Mouse (Mus musculus): ENCODE results near the gene Abi3.
A peak's percentile ranks its signal among the peaks of the same experiment; 100 is the strongest.

Abi3 gene

DNA sequence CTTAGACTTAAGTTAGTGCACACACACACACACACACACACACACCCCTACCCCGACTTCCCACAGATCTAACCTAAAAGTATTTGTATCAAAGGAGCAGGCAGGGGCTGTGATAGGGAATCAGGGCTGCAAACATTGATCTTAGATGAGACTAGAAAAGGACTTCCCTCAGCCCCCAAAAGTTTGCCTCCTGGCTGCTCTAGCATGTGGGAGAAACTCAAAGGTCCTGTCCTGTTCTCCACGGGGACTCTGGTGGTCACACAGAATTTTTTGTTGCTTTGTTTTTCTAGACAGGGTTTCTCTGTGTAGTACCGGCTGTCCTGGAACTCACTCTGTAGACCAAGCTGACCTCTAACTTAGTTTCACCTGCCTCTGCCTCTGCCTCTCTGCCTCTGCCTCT is 16.7 kb downstream of the Abi3 start:
- DNase-seq (ENCODE audit: low spot score): no peak

GRCm38 (mm10) chr11:95824877-95825243 is 17.4 kb downstream of the Abi3 start:
- no peak for DNase-seq (ENCODE audit: low spot score)

DNA sequence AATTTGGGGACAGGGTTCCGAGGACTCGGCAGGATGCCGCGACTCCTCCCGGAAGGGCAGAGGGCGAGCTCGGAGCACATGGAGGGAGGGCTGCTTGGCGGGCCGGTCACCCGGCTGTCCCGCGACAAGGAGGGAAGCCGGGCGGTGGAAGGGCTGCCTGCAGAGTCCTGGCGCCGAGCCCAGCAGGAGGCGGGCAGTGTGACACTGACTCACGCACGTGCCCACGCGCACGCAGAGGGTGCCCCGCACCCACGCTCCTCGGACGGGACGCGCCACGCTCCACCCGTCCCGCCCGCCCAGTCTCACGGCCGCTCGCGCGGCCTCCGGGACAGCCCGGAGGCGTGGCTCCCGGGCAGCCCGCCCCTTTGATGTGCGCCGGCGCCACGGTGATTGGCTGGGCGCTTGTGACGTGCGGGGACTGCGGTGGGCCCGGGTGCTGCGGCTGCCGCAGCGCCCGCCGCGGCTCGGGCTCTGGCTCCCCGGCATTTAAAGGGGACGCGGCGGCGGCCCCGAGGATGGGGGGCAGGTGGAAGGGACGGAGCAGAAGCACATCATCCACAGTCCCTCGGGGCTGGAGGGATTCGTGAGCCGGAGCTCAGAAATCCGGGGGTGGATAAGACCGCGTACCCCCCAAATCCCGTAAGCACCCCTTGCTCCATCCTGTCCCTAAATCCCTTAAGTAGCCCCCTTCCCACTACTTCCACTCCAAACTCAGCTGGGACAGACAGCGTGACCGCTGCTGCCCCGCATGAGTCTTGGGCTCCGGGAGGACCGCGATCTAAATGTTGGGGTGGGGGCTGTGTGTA is 18.0 kb downstream of the Abi3 start, which contains the start of gene Phospho1:
Gene Phospho1, plus strand, starts transcription at position 429 of the 806 bp plus-strand sequence.
- peak; percentile 86 for DNase-seq (ENCODE audit: low spot score)

DNA sequence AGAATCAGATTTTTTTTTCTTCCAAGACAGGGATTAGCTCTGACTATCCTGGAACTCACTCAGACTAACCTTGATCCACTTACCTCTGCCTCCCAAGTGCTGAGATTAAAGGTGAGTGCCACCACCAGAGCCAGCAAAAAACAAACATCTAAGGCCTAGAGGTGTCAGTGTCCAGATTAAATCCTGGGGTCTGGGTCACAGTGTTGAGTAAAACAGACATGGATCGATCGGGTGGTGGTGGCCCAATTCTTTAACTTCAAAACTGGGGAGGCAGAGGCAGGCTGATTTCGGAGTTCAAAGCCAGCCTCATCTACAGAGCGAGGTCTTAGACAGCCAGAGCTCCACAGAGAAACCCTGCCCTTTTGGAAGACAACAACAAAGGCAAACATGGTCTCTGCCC is 19.8 kb downstream of the Abi3 start:
- no peak for DNase-seq (ENCODE audit: low spot score)

DNA sequence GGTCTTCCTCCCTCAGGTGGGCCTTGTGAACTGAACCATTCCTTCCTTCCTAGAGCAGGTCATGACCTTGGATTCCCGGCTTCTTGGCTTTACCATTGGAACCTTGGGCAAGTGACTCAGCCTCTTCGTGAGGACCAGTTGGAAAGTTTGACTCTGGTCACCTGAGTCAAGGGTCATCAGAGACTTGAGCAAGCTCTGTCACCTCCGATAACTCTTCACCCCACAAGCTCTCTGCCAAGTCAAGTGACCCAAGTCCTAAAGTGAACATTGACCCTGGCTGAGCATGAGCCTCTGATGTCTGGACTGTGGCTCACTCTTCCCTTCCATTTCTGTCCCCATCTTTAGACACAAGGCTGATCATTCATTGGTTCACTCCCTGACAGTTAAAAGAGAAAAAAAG is 20.8 kb downstream of the Abi3 start:
- no peak for DNase-seq (ENCODE audit: low spot score)

DNA sequence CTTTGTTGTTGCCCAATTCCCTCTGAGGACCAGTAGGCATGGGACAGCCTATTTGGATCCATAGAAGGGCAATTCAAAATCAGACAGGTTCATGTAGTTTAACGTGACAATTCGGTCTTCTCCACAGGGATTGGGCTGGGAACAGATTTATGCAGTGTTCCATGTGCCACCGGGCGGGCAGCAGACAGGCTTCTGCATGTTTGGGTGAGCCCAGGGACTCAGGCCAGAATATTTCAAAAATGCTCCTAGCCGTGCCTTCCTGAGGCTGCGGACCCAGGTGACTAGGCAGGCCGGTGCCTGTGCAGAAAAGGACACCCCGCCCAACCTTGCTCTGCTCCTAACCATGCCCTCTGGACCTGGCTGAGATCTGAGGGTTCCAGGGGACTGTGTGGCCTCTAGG is 23.1 kb downstream of the Abi3 start:
- no peak for DNase-seq (ENCODE audit: low spot score)

DNA sequence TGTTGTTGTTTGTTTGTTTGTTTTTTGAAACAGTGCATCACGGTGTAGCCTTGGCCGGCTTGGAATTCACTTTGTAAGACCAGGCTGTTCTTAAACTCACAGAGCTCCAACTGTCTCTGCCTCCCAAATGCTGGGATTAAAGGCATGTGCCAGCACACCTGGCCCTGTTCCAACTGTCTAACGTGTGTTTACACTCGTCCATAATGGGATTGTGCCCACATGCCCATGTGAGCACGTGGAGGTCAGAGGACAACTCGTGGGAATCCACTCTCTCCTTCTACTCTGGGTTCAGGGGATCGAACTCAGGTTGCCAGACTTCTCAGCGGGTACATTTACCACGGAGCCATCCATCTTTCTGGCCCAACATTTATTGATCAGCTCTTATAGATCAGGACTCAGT is 26.9 kb downstream of the Abi3 start:
- no peak for DNase-seq (ENCODE audit: low spot score)

DNA sequence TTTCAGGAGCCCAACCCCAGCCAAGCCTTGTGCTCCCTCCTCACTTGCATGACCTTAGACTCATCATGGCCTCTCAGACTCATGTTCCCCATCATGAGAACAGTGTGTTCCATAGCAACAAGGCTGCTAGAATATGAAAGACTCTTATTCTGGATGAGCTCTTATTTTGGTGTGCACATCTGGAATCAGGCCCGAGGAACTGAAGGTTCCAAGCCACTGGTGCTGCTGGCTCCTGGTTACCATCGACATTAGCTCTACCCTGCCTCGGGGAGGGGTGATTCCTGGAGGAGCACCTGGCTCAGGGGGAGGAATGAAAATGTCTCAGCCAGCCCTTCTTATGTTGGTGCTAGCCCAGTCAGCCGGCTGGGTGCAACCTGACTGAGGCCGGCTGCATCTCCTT is 27.4 kb downstream of the Abi3 start:
- DNase-seq (ENCODE audit: low spot score): no peak

GRCm38 (mm10) chr11:95814101-95814500 is 28.2 kb downstream of the Abi3 start:
- DNase-seq (ENCODE audit: low spot score): no peak

- DNase-seq (ENCODE audit: low spot score): no peak
Measured at GRCm38 (mm10) chr11:95812224-95812623, 30.1 kb downstream of the Abi3 start.

DNA sequence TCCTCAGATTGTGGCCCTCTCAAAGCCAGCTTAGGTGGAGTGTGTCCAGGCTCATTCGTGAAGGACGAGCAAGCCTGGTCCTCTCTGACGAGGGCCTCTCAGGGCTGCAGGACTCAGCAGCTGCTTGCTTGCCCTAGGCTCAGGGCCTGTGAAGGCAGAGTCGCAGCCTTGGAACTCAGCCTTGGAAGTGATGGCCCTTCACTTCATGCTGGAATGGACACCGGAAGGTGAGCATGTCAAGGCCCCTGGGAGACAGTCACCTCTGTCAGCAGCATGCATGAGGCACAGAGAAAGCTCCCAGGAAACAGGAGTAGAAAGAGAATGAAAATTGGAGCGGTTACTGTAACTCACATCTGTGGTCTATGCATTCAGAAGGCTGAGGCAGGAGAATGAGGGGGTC is 30.5 kb downstream of the Abi3 start:
- DNase-seq (ENCODE audit: low spot score): no peak

DNA sequence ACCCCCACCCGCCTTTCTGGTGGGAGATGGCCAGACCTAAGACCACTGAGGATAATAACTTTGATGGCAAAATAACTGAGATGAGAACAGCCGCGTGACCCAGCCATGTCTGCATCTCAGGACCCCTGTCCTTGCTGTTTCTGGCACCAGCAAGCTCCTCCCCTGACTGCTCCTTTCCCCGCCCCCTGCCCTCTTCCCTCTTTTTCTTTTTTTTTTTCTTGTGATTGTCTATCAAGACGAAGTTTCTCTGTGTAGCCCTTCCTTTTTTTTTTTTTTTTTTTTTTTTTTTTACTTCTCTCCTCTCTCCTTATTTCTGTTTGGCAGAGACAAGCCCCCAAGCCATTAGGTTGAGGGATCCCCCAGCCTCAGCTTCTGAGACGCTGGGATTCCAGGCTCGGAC is 31.4 kb downstream of the Abi3 start:
- DNase-seq (ENCODE audit: low spot score): no peak

- no peak for DNase-seq (ENCODE audit: low spot score)
Measured at GRCm38 (mm10) chr11:95809603-95810002, 32.7 kb downstream of the Abi3 start.

- peak; percentile 90 for DNase-seq (ENCODE audit: low spot score)
Measured at GRCm38 (mm10) chr11:95808448-95809011, 33.7 kb downstream of the Abi3 start.

- DNase-seq (ENCODE audit: low spot score): no peak
Measured at GRCm38 (mm10) chr11:95807884-95808283, 34.4 kb downstream of the Abi3 start.

- peak; percentile 68 for DNase-seq (ENCODE audit: low spot score)
Measured at GRCm38 (mm10) chr11:95805527-95805926, 36.7 kb downstream of the Abi3 start.

DNA sequence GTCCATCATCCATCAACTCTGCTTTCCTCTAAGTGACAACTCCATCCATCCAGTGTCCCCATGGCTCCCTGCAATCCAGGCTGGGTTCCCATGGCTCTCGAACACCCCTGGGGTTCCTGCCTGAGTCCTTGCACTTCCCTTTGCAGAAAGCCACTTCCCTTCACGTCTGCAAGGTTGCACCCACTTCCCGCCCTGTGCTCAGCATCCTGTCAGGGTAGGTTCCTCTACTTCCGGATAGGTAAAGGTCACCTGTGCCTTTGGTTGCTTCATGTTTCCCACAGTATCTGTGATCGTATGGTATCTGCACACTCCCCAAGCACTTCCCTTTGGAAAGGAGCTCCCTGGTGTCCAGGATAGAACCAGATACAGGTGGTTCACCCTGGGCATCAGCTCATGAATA is 37.3 kb downstream of the Abi3 start:
- no peak for DNase-seq (ENCODE audit: low spot score)

GRCm38 (mm10) chr11:95795582-95795981 is 46.7 kb downstream of the Abi3 start:
- no peak for DNase-seq (ENCODE audit: low spot score)

DNA sequence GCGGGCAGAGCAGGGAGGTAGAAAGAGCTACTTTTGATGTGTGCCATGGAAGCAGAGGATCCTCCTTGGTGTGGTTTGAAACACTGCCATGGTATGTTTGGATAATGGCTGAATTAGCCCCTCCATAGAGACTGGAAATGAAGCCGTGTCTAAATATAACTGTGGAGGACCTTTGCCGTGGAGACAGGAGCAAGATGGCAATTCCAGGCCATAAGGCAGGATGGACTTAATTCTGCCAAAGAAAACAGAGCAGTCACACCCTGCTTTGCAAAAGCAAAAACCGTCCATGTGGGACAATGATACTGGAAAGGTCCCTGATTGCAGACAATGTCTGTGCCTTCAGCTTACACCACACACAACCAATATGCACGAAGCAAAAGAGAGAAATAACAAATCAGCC is 48.1 kb downstream of the Abi3 start:
- DNase-seq (ENCODE audit: low spot score): no peak

- peak; percentile 69 for DNase-seq (ENCODE audit: low spot score)
Measured at GRCm38 (mm10) chr11:95792950-95793509, 49.2 kb downstream of the Abi3 start.

- no peak for DNase-seq (ENCODE audit: low spot score)
Measured at GRCm38 (mm10) chr11:95791787-95792186, 50.5 kb downstream of the Abi3 start.

DNA sequence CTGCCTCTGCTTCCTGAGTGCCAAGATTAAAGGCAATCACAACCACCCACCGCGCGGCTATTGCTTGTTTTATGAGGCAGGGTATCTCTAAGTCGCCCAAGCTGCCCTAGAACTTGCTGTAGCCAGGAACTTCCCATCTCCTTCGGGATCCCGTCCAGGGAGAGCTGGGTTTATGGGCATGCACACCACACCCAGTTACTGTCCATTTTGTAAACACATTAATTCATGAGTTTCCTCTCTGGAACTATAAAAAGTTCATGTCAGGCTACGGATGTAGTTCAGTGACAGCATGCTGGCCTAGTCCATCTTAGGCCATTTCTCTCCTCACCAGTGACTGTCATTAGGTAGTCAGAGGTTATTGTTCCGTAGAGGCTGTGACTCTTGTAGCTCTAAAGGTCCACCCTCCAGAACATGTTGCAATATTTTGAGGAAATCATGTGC is 52.8 kb downstream of the Abi3 start:
- no peak for DNase-seq (ENCODE audit: low spot score)

DNA sequence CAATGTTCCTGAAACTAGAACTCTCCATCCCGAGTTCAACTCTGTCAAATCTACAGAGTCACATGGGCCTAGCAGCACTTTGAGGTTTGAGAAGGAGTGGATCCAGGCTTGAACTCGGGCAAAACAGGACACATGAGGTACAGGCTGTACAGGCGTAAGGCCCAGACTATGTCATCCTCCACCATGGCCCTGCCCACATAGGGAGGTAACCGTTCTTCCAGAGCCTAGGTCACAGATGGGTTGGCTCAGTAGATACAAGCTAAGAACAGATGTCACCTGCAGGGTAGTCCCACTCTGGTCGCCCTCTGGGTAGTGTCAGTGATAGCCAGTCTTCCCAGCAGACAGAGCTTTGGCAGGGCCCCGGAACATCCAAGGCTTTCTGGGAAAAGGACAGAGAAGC is 55.8 kb downstream of the Abi3 start:
- no peak for DNase-seq (ENCODE audit: low spot score)

DNA sequence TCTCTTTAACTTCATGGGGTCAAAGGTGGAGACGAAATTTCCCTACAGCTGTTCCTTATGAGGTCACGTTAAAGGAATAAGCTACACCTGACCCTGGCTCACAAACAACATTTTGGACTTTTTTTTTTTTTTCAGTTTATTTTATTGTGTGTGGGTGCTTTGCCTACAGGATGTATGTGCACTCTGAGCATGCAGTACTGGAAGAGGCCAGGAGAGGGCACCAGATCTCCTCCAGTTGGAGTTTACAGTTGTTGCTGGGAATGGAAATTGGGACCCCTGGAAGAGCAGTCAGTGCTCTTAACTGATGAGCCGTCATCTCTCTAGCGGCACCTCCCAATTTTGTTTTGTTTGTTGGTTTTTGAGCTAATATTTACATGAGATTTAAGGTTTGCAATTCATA is 56.6 kb downstream of the Abi3 start:
- no peak for DNase-seq (ENCODE audit: low spot score)

All from c-Kit-positive CD71-positive TER-119-positive erythroid progenitor cells, embryonic 14.5 days (primary cell).